Mouse (Mus musculus) frontal cortex, postnatal 10 days (tissue): ENCODE measurements at regions not wholly inside any gene's neighbourhood (a gene's known extent, or its start where the extent isn't known, plus 50 kb on each side); places are given as distances from the start of the nearest gene placed in this dataset.
"Not testable (repeated sequence)": the region's sequence is repeated elsewhere in the genome, so short reads cannot be mapped to it uniquely, and the experiment has no call there.

Experiments used
- DNase-seq, 2 experiments: peaks; one replicate each; pipeline ENCODE4 v3.0.0; 2022; ENCODE audit warnings: low spot score in 2 of 2, mixed read lengths in 1 of 2

GRCm38 (mm10) chr10:10270297-10270696, 201.8 kb downstream of the Adgb start:
- no peak for DNase-seq

DNA sequence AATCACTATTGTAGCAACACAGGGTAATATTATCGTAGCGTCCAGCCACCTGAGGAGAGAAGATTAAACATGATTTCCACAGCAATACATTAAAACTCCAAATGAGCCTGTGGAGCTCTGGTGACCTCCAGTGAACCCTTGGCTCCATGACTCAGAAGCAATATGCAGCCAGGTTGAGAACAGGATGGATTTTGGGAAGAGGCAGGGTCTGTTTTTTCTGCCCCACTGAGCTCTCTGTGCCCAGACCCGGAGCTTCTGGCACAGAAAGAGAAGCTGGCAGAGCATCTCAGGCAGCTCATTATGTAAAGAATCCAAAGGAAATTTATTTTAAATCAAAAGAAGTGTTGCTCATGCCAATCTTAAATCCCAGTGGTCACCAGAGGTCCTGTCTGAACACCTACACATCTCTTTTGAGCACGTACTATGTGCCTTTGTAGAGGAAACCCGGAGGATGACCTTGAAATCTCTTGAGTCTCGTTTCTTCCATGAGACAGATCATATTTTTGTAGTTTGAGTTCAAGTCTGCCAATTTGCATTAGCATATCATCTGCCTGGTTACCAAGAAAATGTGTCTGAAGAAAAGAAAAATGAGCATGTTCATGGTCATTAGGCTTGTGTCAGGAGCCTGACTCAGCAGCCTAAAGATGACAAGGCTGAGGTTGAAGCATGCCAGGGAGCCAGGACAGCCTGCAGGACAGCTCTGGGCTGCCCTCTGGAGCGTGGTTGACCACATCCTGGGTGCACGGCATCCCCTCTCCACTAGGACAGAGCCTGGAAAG, 219.4 kb downstream of the Adgb start:
- peak in 1 of 2 experiments; percentile 8 for DNase-seq

- no peak for DNase-seq
Observed at GRCm38 (mm10) chr10:10252136-10252535, 220.0 kb downstream of the Adgb start.

GRCm38 (mm10) chr10:10234894-10235523, 237.1 kb downstream of the Adgb start:
- DNase-seq, result no peak

GRCm38 (mm10) chr10:10224582-10225144, 247.5 kb downstream of the Adgb start:
- DNase-seq, result no peak

- DNase-seq, result no peak
Observed at GRCm38 (mm10) chr10:10219726-10220125, 252.4 kb downstream of the Adgb start.

DNA sequence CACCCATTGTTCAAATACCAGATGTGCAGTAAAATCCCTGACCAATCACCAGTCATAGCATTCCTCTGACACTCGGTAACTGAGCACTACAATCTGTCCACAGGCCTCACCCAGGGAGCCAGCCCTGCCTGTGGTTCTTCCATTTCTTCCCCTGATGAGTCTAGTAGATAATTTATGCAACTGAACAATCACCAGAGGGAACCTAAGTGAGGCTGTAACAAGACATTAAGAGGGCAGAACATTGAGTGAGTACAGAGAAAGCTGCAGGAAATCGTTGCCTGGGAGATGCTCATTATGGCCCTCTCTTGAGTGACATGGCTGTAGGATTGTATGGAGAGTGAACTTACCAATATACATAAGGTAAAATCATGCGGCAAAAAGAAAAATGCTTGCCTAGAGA, 255.2 kb downstream of the Adgb start:
- no peak for DNase-seq

- DNase-seq, result no peak
Observed at GRCm38 (mm10) chr10:10215376-10215775, 256.8 kb downstream of the Adgb start.

GRCm38 (mm10) chr10:10208354-10208753, 263.8 kb downstream of the Adgb start:
- no peak for DNase-seq

- DNase-seq, result no peak
Observed at GRCm38 (mm10) chr10:10205805-10206520, 266.2 kb downstream of the Adgb start.

- no peak for DNase-seq
Observed at GRCm38 (mm10) chr10:10203982-10204381, 268.1 kb downstream of the Adgb start.

GRCm38 (mm10) chr10:10190308-10190707, 281.8 kb downstream of the Adgb start:
- DNase-seq, result no peak

GRCm38 (mm10) chr10:10188113-10188512, 284.0 kb downstream of the Adgb start:
- DNase-seq, result no peak

DNA sequence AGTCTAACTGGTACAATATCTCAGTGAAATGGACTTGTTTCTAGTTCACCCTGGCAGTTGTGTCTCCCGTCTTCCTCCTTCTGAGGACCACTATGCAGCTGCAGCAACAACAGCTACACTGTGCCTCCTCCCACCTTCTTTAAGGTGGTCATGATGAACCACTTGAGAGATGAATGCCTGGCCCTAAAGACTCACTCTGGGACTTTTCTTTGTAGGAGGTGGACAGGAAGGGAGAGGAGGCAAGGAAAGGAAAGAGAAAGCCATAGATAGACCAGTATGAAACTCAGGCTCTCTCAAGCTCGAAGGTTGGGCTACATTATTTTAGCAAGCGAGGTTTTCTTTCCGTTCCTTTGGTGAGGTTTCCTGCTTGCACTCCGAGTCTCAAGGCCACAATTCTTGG, 285.4 kb downstream of the Adgb start:
- DNase-seq, result no peak

DNA sequence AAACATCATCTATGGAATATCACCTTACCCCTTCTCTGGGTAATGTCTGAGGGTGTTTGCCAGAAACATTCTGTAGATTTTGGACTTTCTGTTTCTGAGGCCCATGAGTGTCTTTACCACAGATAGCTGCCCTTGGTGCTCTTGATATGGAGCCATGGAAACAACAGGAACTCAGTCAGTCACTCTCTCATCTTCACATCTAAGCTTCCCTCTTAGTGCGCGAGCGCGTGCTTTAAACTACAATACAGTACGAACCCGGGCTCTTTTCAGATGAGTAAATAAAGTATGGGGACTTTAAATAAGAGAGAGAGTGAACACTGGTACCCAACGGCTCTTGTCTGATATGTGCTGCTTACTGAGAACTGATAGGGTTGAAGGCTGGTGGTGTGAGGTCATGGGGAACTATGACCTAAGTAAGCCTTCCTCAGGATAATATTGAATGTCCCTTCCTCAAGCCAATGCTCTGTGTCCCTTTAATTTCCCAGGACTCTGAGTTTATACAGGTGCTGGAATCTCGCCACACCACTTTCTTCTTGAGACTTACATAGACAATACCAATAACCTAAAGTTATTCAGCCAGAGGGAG, 284.5 kb upstream of the Stxbp5 start:
- no peak for DNase-seq

GRCm38 (mm10) chr10:10184386-10184785, 283.5 kb upstream of the Stxbp5 start:
- no peak for DNase-seq

DNA sequence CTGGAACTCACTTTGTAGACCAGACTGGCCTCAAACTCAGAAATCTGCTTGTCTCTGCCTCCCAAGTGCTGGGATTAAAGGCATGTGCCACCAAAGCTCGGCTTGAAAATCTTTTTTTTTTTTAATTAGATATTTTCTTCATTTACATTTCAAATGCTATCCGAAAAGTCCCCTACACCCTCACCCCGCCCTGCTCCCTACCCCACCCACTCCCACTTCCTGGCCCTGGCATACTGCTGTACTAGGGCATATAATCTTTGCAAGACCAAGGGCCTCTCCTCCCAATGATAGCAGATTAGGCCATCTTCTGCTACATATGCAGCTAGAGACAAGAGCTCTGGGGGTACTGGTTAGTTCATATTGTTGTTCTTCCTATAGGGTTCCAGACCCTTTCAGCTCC, 276.2 kb upstream of the Stxbp5 start:
- DNase-seq, result not testable (repeated sequence)
